Mouse (Mus musculus): ENCODE results near the gene Gm11492.

The Gm11492 gene

GRCm38 (mm10) chr11:87602234-87602633 is 35.8 kb downstream of the Gm11492 start:
- DNase-seq: no peak

- no peak for DNase-seq
Observed at GRCm38 (mm10) chr11:87603571-87603970, 37.1 kb downstream of the Gm11492 start.

- DNase-seq: peak in 1 of 2 experiments; percentile 55
Observed at GRCm38 (mm10) chr11:87609264-87609663, 42.8 kb downstream of the Gm11492 start.

- DNase-seq: no peak
Observed at GRCm38 (mm10) chr11:87611547-87611946, 45.1 kb downstream of the Gm11492 start.

- no peak for DNase-seq
Observed at GRCm38 (mm10) chr11:87613972-87614371, 47.5 kb downstream of the Gm11492 start.

- no peak for DNase-seq
Observed at GRCm38 (mm10) chr11:87615551-87615950, 49.1 kb downstream of the Gm11492 start.

GRCm38 (mm10) chr11:87615952-87616351 is 49.5 kb downstream of the Gm11492 start:
- no peak for DNase-seq

GRCm38 (mm10) chr11:87616790-87617474 is 50.5 kb downstream of the Gm11492 start, which contains the start of gene Hsf5:
Gene Hsf5 (plus strand): TSS chr11:87617164.
- no peak for DNase-seq

- DNase-seq: no peak
Observed at GRCm38 (mm10) chr11:87617606-87618005, 51.2 kb downstream of the Gm11492 start.
